Mouse (Mus musculus): Measurements from ENCODE around the gene Ankrd13b.
A peak's percentile ranks its signal among the peaks of the same experiment; 100 is the strongest.
"Not testable (repeated sequence)": the region's sequence is repeated elsewhere in the genome, so short reads cannot be mapped to it uniquely, and the experiment has no call there.

Ankrd13b gene

GRCm38 (mm10) chr11:77489591-77490235, at the start of gene Ankrd13b:
TSS of gene Ankrd13b (minus strand) at chr11:77489678.
- peak in 1 of 2 experiments; percentile 72 for DNase-seq (ENCODE audit: low spot score in 2 of 2)

GRCm38 (mm10) chr11:77532202-77532846, 42.8 kb upstream of the Ankrd13b start:
- no peak for DNase-seq (ENCODE audit: low spot score in 2 of 2)

- no peak for DNase-seq (ENCODE audit: low spot score in 2 of 2)
These were observed 41.4 kb upstream of the Ankrd13b start for GRCm38 (mm10) chr11:77530862-77531261.

- DNase-seq (ENCODE audit: low spot score in 2 of 2) = no peak
These were observed 40.2 kb upstream of the Ankrd13b start for GRCm38 (mm10) chr11:77529644-77530043.

- DNase-seq (ENCODE audit: low spot score in 2 of 2) = not testable (repeated sequence)
These were observed 38.9 kb upstream of the Ankrd13b start for GRCm38 (mm10) chr11:77528420-77528819.

- DNase-seq (ENCODE audit: low spot score in 2 of 2) = no peak
These were observed 36.5 kb upstream of the Ankrd13b start for GRCm38 (mm10) chr11:77525804-77526486.

GRCm38 (mm10) chr11:77520601-77521529, 31.4 kb upstream of the Ankrd13b start:
- DNase-seq (ENCODE audit: low spot score in 2 of 2) = no peak

- DNase-seq (ENCODE audit: low spot score in 2 of 2) = no peak
These were observed 29.6 kb upstream of the Ankrd13b start, which contains the start of gene Gm10392 for GRCm38 (mm10) chr11:77519043-77519442. TSS of gene Gm10392 (minus strand) at chr11:77519198.

- no peak for DNase-seq (ENCODE audit: low spot score in 2 of 2)
These were observed 28.7 kb upstream of the Ankrd13b start for GRCm38 (mm10) chr11:77518051-77518798.

- no peak for DNase-seq (ENCODE audit: low spot score in 2 of 2)
These were observed 27.3 kb upstream of the Ankrd13b start for GRCm38 (mm10) chr11:77516553-77517425.

GRCm38 (mm10) chr11:77515637-77516552, 26.4 kb upstream of the Ankrd13b start, which contains the start of gene Trp53i13:
TSS of gene Trp53i13 (minus strand) at chr11:77515980.
- no peak for DNase-seq (ENCODE audit: low spot score in 2 of 2)

GRCm38 (mm10) chr11:77514832-77515636, 25.6 kb upstream of the Ankrd13b start, which contains the start of gene Abhd15:
TSS of gene Abhd15 (plus strand) at chr11:77515121.
- peak; percentile 58 to 74 for DNase-seq (ENCODE audit: low spot score in 2 of 2)

- DNase-seq (ENCODE audit: low spot score in 2 of 2) = no peak
These were observed 24.9 kb upstream of the Ankrd13b start for GRCm38 (mm10) chr11:77514281-77514831.

GRCm38 (mm10) chr11:77513811-77514170, 24.3 kb upstream of the Ankrd13b start:
- no peak for DNase-seq (ENCODE audit: low spot score in 2 of 2)

- DNase-seq (ENCODE audit: low spot score in 2 of 2) = peak; percentile 71 to 82
These were observed 23.7 kb upstream of the Ankrd13b start for GRCm38 (mm10) chr11:77512891-77513810.

GRCm38 (mm10) chr11:77511336-77511735, 21.9 kb upstream of the Ankrd13b start:
- DNase-seq (ENCODE audit: low spot score in 2 of 2) = no peak
